Mouse (Mus musculus) urinary bladder, adult 2 months (tissue): ENCODE measurements around the gene Matn4. TPM values are rescaled to one million over a fixed set of nuclear protein-coding genes. Genes with fewer than 3 reads are reported as not detected.

ENCODE experiments used
- DNase-seq: peaks from one replicate; pipeline ENCODE4 v3.0.0; 2022; ENCODE audit warnings: low spot score
- polyA plus RNA-seq: library from polyadenylated mRNA; depleted of rRNA; stranded (reverse); fragments of >200 nt; gene quantifications from 2 replicates; pipeline ENCODE4 v1.2.3, GENCODE M21; 2012

Gene Matn4
- polyA plus RNA-seq, 1 experiment: 3.4 TPM

GRCm38 (mm10) chr2:164436215-164436913 is 31.4 kb upstream of the Matn4 start:
- no peak for DNase-seq

- DNase-seq: no peak
Measured at GRCm38 (mm10) chr2:164435216-164436090, 30.5 kb upstream of the Matn4 start.

GRCm38 (mm10) chr2:164434681-164435080 is 29.7 kb upstream of the Matn4 start:
- no peak for DNase-seq

GRCm38 (mm10) chr2:164433278-164433895 is 28.4 kb upstream of the Matn4 start:
- no peak for DNase-seq

- DNase-seq: no peak
Measured at GRCm38 (mm10) chr2:164432541-164433191, 27.7 kb upstream of the Matn4 start.

- DNase-seq: no peak
Measured at GRCm38 (mm10) chr2:164431676-164432465, 26.9 kb upstream of the Matn4 start.

GRCm38 (mm10) chr2:164430697-164431096 is 25.7 kb upstream of the Matn4 start:
- no peak for DNase-seq

GRCm38 (mm10) chr2:164429881-164430615 is 25.1 kb upstream of the Matn4 start:
- no peak for DNase-seq

- no peak for DNase-seq
Measured at GRCm38 (mm10) chr2:164428451-164428850, 23.5 kb upstream of the Matn4 start.

GRCm38 (mm10) chr2:164426952-164427351 is 22.0 kb upstream of the Matn4 start:
- no peak for DNase-seq

- DNase-seq: no peak
Measured at GRCm38 (mm10) chr2:164426121-164426520, 21.2 kb upstream of the Matn4 start.

GRCm38 (mm10) chr2:164425401-164425800 is 20.4 kb upstream of the Matn4 start:
- DNase-seq: no peak

GRCm38 (mm10) chr2:164424406-164424805 is 19.4 kb upstream of the Matn4 start:
- DNase-seq: no peak

GRCm38 (mm10) chr2:164423464-164423863 is 18.5 kb upstream of the Matn4 start:
- no peak for DNase-seq

GRCm38 (mm10) chr2:164422675-164423393 is 17.9 kb upstream of the Matn4 start:
- no peak for DNase-seq

- DNase-seq: no peak
Measured at GRCm38 (mm10) chr2:164421979-164422378, 17.0 kb upstream of the Matn4 start.

GRCm38 (mm10) chr2:164421306-164421705 is 16.3 kb upstream of the Matn4 start:
- no peak for DNase-seq

GRCm38 (mm10) chr2:164419489-164419888 is 14.5 kb upstream of the Matn4 start:
- no peak for DNase-seq

GRCm38 (mm10) chr2:164418308-164418875 is 13.4 kb upstream of the Matn4 start:
- no peak for DNase-seq
